Mouse (Mus musculus) heart, adult 2 months (tissue): ENCODE measurements around the gene Mpdu1. TPM values are rescaled to one million over a fixed set of nuclear protein-coding genes. Genes with fewer than 3 reads are reported as not detected.

Experiments
- DNase-seq, 2 experiments: peaks; one replicate each; pipeline ENCODE4 v3.0.0; 2021
- H3K27ac ChIP-seq: fragments of 200-600 bp; 2 replicates; pipeline ENCODE4 v1.8.1; 2022
- H3K27me3 ChIP-seq: fragments of 200-500 bp; 2 replicates; pipeline ENCODE4 v1.6.1; 2012; ENCODE audit warnings: mild to moderate bottlenecking, low read length, inconsistent platforms, mixed read lengths; ENCODE audit not compliant: control insufficient read depth, insufficient read depth
- H3K36me3 ChIP-seq: fragments of 200-500 bp; 2 replicates; pipeline ENCODE4 v1.6.1; 2012; ENCODE audit warnings: low read length, inconsistent platforms; ENCODE audit not compliant: control insufficient read depth, insufficient read depth
- H3K4me1 ChIP-seq: fragments of 200-500 bp; 2 replicates; pipeline ENCODE4 v1.6.1; 2011; ENCODE audit warnings: low read length; ENCODE audit not compliant: control insufficient read depth, insufficient read depth
- H3K4me3 ChIP-seq: fragments of 200-600 bp; 2 replicates; pipeline ENCODE4 v1.8.1; 2022
- H3K79me2 ChIP-seq: fragments of 200-500 bp; replicated peaks from 2 replicates; pipeline ENCODE4 v1.6.1; 2012; ENCODE audit warnings: mild to moderate bottlenecking, inconsistent platforms, low read length, moderate library complexity, mixed read lengths; ENCODE audit not compliant: control insufficient read depth, insufficient read depth
- H3K9ac ChIP-seq: fragments of 200-500 bp; 2 replicates; pipeline ENCODE4 v1.6.1; 2012; ENCODE audit warnings: low read depth, mild to moderate bottlenecking, control low read depth, inconsistent platforms, low read length, mixed read lengths
- CTCF ChIP-seq: fragments of 200-600 bp; IDR thresholded peaks from 2 replicates; pipeline ENCODE4 v1.8.1; 2022; ENCODE audit warnings: antibody characterized with exemption, mild to moderate bottlenecking, moderate library complexity
- EP300 ChIP-seq: fragments of 200-500 bp; IDR thresholded peaks from 2 replicates; pipeline ENCODE4 v1.6.1; 2011; ENCODE audit warnings: low read depth, low read length, control low read depth; ENCODE audit not compliant: insufficient read depth
- POLR2A ChIP-seq: fragments of 200-500 bp; IDR thresholded peaks from 2 replicates; pipeline ENCODE4 v1.6.1; 2011; ENCODE audit warnings: mild to moderate bottlenecking, low read depth, low read length, control low read depth; ENCODE audit not compliant: insufficient read depth
- WGBS: fragments of 180-500 bp; shearing (Covaris S2); methylation state at CpG from one replicate; pipeline ENCODE4 v1.1.7; 2018; 5-methylcytosine and 5-hydroxymethylcytosine counted together
- intact Hi-C: fragments of 180-260 bp; cut with DNase I; formaldehyde crosslinking; loops from one replicate; pipeline ENCODE4 v1.15.1; 2025
- microRNA-seq, 2 experiments: library from miRNA; unstranded; fragments of <30 nt; microRNA quantifications; one replicate each; pipeline ENCODE4 v1.2.0; 2021
- polyA plus RNA-seq: library from polyadenylated mRNA; depleted of rRNA; stranded (reverse); fragments of >200 nt; gene quantifications from 2 replicates; pipeline ENCODE4 v1.2.3, GENCODE M21; 2012; rRNA removed
- total RNA-seq, 2 experiments: library from RNA; stranded (reverse); gene quantifications; 2 replicates each; pipeline ENCODE4 v1.2.3; 2021

Mpdu1 gene
- total and polyA plus RNA-seq, 3 experiments = 13.7 to 40.8 (median 14.2) TPM

DNA sequence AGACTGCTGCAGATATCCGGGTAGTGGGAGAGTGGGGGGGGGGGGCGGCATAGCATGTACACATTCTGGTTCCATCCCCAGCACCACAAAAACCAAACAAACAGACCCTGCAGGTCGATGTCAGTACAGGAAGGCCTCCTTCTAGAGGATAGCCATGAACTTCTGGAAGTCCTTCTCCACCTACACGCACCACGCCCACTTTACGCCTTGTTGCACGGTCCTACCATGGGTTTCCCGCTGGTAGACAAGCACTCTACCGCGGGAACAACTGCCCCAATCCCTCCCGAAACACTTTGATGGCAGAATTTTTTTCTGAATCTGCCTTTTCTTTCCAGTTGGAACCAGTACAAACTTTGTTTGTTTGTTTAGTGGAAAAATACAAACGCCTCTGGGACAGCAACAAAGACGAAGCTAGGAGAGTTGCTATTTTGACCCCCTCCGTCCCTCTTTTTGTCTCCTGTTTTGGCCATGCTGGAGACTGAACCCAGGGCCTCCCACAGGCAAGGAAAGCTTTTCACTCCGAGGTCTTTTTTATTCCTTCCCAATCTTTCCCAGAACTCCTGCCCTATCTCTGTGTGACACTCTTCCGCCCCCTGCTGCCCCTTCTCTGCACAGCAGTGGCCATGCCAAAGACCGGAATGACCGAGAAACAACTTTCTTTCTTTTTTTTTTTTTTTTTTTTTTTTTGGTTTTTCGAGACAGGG is 48.7 kb downstream of the Mpdu1 start:
- intact Hi-C loops = loop anchor here (1.0 kb wide), 2 partner anchors 34 to 67 kb away; no protein-coding TSS in a partner anchor
- peak overlapping the region; percentile 24; the same call in 1 of the 2 replicates for H3K27ac ChIP-seq
- H3K36me3 ChIP-seq = no peaks in the 10 kb centered on the region
- peak overlapping the region; percentile 41 for H3K4me3 ChIP-seq
- 12% methylated on average over 19 of the region's 19 CpGs for WGBS
- H3K4me1 ChIP-seq = peaks cover 1% of the 10 kb centered on the region; the same call in 1 of the 2 replicates
- TF ChIP-seq POLR2A (no peak), CTCF (peak; percentile 84), EP300 (peak; percentile 88; the same call in 1 of the 2 replicates)
- DNase-seq = peak; percentile 85 to 91
- H3K9ac ChIP-seq = 0 out of 2 replicates have a peak overlapping the region, but pooled peaks have one; percentile 15
- no peaks in the 10 kb centered on the region for H3K27me3 ChIP-seq
- no peaks in the 10 kb centered on the region for H3K79me2 ChIP-seq

DNA sequence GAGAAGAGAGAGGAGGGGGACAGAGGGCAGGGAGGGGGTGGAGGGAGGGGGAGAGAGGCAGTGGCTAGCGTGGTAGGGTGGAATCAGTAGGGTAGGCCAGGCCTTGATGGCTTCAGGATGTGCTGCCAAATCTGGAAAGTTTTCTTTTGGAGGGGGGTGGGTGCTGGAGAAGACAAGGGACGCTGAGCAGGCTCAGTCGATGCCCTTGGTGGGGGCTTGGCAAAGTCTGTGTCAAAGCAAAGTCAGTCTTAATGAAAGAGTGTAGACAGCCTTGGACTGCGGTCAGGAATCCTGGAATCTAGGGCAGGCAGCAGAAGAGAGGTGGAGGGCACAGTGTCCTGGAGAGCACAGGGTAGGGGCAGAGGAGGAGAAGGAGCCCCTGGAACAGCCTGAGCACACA is 51.5 kb downstream of the Mpdu1 start:
- Histone ChIP-seq H3K9ac (no peak overlapping the region), H3K79me2 (no peaks in the 10 kb centered on the region)
- 48% methylated on average over 4 of the region's 4 CpGs for WGBS

DNA sequence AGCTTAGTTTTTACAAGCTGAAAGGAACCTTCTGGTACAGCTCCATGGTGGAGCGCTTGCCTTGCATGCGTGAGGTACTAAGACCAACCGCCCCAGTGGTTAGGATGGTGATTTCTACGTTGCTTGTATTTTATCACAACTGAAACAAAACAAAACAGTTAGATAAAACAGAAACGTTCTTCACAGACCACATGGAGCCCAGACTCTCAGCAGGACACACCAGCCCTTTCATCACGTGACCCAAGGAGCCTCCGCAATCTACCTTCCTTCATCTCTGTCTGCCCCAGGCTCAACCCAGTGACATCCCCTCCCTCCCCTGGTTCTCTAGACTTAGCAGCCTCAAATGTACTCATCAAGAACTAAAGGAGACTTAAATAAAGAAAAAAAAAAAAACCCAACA is 53.0 kb downstream of the Mpdu1 start:
- TF ChIP-seq EP300 (no peak), CTCF (no peak), POLR2A (no peak)
- intact Hi-C loops = no loop called here
- H3K79me2 ChIP-seq = no peaks in the 10 kb centered on the region
- no peak overlapping the region for H3K9ac ChIP-seq
- DNase-seq = no peak
- WGBS = 66% methylated on average over 7 of the region's 7 CpGs
- H3K4me3 ChIP-seq = no peak overlapping the region
- H3K4me1 ChIP-seq = peaks cover 2% of the 10 kb centered on the region
- no peaks in the 10 kb centered on the region for H3K36me3 ChIP-seq
- no peaks in the 10 kb centered on the region for H3K27me3 ChIP-seq
- H3K27ac ChIP-seq = no peak overlapping the region

More for the DNA sequence above, 51.5 kb downstream of the Mpdu1 start:
- Histone ChIP-seq H3K27me3 (no peaks in the 10 kb centered on the region), H3K27ac (no peak overlapping the region), H3K4me1 (peaks cover 1% of the 10 kb centered on the region; the same call in 1 of the 2 replicates), H3K4me3 (no peak overlapping the region), H3K36me3 (no peaks in the 10 kb centered on the region)
- TF ChIP-seq POLR2A (no peak), CTCF (no peak), EP300 (no peak)
- DNase-seq = no peak
- intact Hi-C loops = no loop called here

DNA sequence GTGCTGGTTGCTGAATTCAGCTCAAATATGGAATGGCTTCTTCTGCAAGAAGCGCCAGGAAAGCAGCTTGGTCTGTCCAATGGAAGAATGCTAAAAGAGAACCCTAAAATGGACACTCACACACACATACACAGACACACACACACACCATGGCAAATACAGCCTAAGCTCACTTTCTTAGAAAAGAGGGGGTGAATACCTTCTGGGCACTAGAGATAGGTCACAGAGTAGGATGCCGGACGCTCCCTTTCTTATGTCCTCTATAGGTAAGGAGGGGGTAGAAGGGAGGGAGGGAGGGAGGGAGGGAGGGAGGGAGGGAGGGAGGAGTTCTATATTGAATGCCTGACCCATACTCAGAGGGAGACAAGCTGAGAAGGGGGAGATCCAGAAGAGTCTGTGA is 53.9 kb downstream of the Mpdu1 start:
- WGBS = 91% methylated on average over 1 of the region's 3 CpGs
- H3K4me3 ChIP-seq = no peak overlapping the region
- no peak overlapping the region for H3K9ac ChIP-seq
- TF ChIP-seq EP300 = no peak
- no peak for TF ChIP-seq CTCF
- TF ChIP-seq POLR2A = no peak
- no peaks in the 10 kb centered on the region for H3K36me3 ChIP-seq
- no peaks in the 10 kb centered on the region for H3K79me2 ChIP-seq
- no peaks in the 10 kb centered on the region for H3K27me3 ChIP-seq
- intact Hi-C loops = no loop called here
- DNase-seq = no peak
- H3K4me1 ChIP-seq = peaks cover 6% of the 10 kb centered on the region
- H3K27ac ChIP-seq = no peak overlapping the region

DNA sequence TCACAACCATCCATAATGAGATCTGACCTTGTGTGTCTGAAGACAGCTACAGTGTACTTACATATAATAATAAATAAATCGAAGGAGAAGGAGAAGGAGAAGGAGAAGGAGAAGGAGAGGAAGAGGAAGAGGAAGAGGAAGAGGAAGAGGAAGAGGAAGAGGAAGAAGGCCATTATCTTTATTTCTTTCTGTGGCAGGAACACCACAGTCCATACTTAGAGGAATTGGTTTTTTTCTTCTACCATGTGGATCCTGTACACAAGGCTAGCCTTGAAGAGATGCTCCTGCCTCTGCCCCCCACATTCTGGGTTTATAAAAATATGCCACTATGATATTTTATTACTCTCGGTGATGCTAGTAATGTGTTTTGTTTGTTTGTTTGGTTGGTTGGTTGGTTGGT is 55.6 kb downstream of the Mpdu1 start:
- Histone ChIP-seq H3K4me1 (peaks cover 8% of the 10 kb centered on the region), H3K27me3 (no peaks in the 10 kb centered on the region), H3K27ac (no peak overlapping the region), H3K4me3 (no peak overlapping the region), H3K36me3 (no peaks in the 10 kb centered on the region), H3K9ac (no peak overlapping the region), H3K79me2 (no peaks in the 10 kb centered on the region)
- 70% methylated on average over 2 of the region's 2 CpGs for WGBS
- TF ChIP-seq EP300 (no peak), CTCF (no peak), POLR2A (no peak)
- DNase-seq = no peak
- intact Hi-C loops = no loop called here

Small RNAs within 50 kb of the gene (microRNA-seq; reads per million reads assigned to microRNA genes)
- 3.4 to 8.9 reads per million in 2 experiments for gene Mir1934
- 0 reads per million in 2 experiments for gene Mir467f

Other genes starting within 250 kb of the Mpdu1 start
Only the 30 nearest of the 34 such genes appear.
- under 1 TPM; 0.08 to 0.41 TPM for gene Dnah2, start 113.5 kb downstream of the Mpdu1 start, total RNA-seq
- 0.15 and 0.23 TPM in 2 replicates for gene Dnah2, start 113.5 kb downstream of the Mpdu1 start, polyA plus RNA-seq
- gene Efnb3, start 102.4 kb downstream of the Mpdu1 start, total RNA-seq = 100 to 1,000 TPM in 1 of 2 experiments, 10 to 100 TPM in 1; 89.2 to 106 TPM
- 57.4 and 95.6 TPM in 2 replicates for gene Efnb3, start 102.4 kb downstream of the Mpdu1 start, polyA plus RNA-seq
- 1 to 10 TPM; 5.4 to 5.6 TPM for gene Wrap53, start 82.4 kb downstream of the Mpdu1 start, total RNA-seq
- gene Wrap53, start 82.4 kb downstream of the Mpdu1 start, polyA plus RNA-seq = 10.1 and 10.5 TPM in 2 replicates
- gene Trp53, start 82.3 kb downstream of the Mpdu1 start, total RNA-seq = 10 to 100 TPM; 13.6 to 15.3 TPM
- gene Trp53, start 82.3 kb downstream of the Mpdu1 start, polyA plus RNA-seq = 35.0 and 41.6 TPM in 2 replicates
- 10 to 100 TPM; 17.0 to 20.3 TPM for gene Atp1b2, start 56.7 kb downstream of the Mpdu1 start, total RNA-seq
- gene Atp1b2, start 56.7 kb downstream of the Mpdu1 start, polyA plus RNA-seq = 23.7 and 30.0 TPM in 2 replicates
- not detected for gene Shbg, start 44.7 kb downstream of the Mpdu1 start, total RNA-seq
- not detected in 2 replicates for gene Shbg, start 44.7 kb downstream of the Mpdu1 start, polyA plus RNA-seq
- 1 to 10 TPM; 1.8 to 1.9 TPM for gene Sat2, start 40.6 kb downstream of the Mpdu1 start, total RNA-seq
- gene Sat2, start 40.6 kb downstream of the Mpdu1 start, polyA plus RNA-seq = 4.5 and 6.1 TPM in 2 replicates
- 100 to 1,000 TPM in 1 of 2 experiments, 10 to 100 TPM in 1; 86.0 to 103 TPM for gene Fxr2, start 29.7 kb downstream of the Mpdu1 start, total RNA-seq
- gene Fxr2, start 29.7 kb downstream of the Mpdu1 start, polyA plus RNA-seq = 61.2 and 112 TPM in 2 replicates
- gene Sox15, start 7.3 kb downstream of the Mpdu1 start, total RNA-seq = not detected
- gene Sox15, start 7.3 kb downstream of the Mpdu1 start, polyA plus RNA-seq = not detected in 2 replicates
- 1 to 10 TPM; 7.4 to 7.6 TPM for gene Cd68, start 3.5 kb upstream of the Mpdu1 start, total RNA-seq
- gene Cd68, start 3.5 kb upstream of the Mpdu1 start, polyA plus RNA-seq = 7.0 and 14.8 TPM in 2 replicates
- 100 to 1,000 TPM; 173 to 198 TPM for gene Eif4a1, start 9.8 kb upstream of the Mpdu1 start, total RNA-seq
- gene Eif4a1, start 9.8 kb upstream of the Mpdu1 start, polyA plus RNA-seq = 147 and 250 TPM in 2 replicates
- gene Senp3, start 19.4 kb upstream of the Mpdu1 start, total RNA-seq = 10 to 100 TPM; 31.1 to 33.2 TPM
- 35.1 and 51.8 TPM in 2 replicates for gene Senp3, start 19.4 kb upstream of the Mpdu1 start, polyA plus RNA-seq
- 1 to 10 TPM; 1.4 to 3.2 TPM for gene Tnfsf13, start 23.1 kb upstream of the Mpdu1 start, total RNA-seq
- 2.9 and 4.0 TPM in 2 replicates for gene Tnfsf13, start 23.1 kb upstream of the Mpdu1 start, polyA plus RNA-seq
- 10 to 100 TPM; 18.4 to 21.9 TPM for gene Tnfsf12, start 33.2 kb upstream of the Mpdu1 start, total RNA-seq
- gene Tnfsf12, start 33.2 kb upstream of the Mpdu1 start, polyA plus RNA-seq = 29.2 and 32.0 TPM in 2 replicates
- gene Tnfsfm13, start 33.5 kb upstream of the Mpdu1 start, total RNA-seq = 1 to 10 TPM; 2.8 to 3.2 TPM
- gene Tnfsfm13, start 33.5 kb upstream of the Mpdu1 start, polyA plus RNA-seq = 3.7 and 4.7 TPM in 2 replicates
- 10 to 100 TPM; 25.3 to 30.4 TPM for gene Polr2a, start 96.0 kb upstream of the Mpdu1 start, total RNA-seq
- gene Polr2a, start 96.0 kb upstream of the Mpdu1 start, polyA plus RNA-seq = 15.6 and 20.2 TPM in 2 replicates
- gene Slc35g3, start 99.3 kb upstream of the Mpdu1 start, total RNA-seq = not detected
- gene Slc35g3, start 99.3 kb upstream of the Mpdu1 start, polyA plus RNA-seq = 0.35 TPM in 1 of 2 replicates, not detected in the other
- 10 to 100 TPM; 42.9 to 47.9 TPM for gene Zbtb4, start 103.3 kb upstream of the Mpdu1 start, total RNA-seq
- 19.8 and 25.4 TPM in 2 replicates for gene Zbtb4, start 103.3 kb upstream of the Mpdu1 start, polyA plus RNA-seq
- 1 to 10 TPM; 4.1 TPM for gene Chrnb1, start 133.3 kb upstream of the Mpdu1 start, total RNA-seq
- gene Chrnb1, start 133.3 kb upstream of the Mpdu1 start, polyA plus RNA-seq = 10.3 and 16.4 TPM in 2 replicates
- gene Fgf11, start 139.2 kb upstream of the Mpdu1 start, total RNA-seq = 1 to 10 TPM; 1.9 to 2.5 TPM
- 3.3 and 4.3 TPM in 2 replicates for gene Fgf11, start 139.2 kb upstream of the Mpdu1 start, polyA plus RNA-seq
- under 1 TPM; 0.25 to 0.29 TPM for gene Tmem102, start 143.0 kb upstream of the Mpdu1 start, total RNA-seq
- gene Tmem102, start 143.0 kb upstream of the Mpdu1 start, polyA plus RNA-seq = 0.44 and 0.47 TPM in 2 replicates
- gene Gm39566, start 152.7 kb upstream of the Mpdu1 start, total RNA-seq = not detected
- 0.02 and 0.09 TPM in 2 replicates for gene Gm39566, start 152.7 kb upstream of the Mpdu1 start, polyA plus RNA-seq
- not detected for gene Spem2, start 155.8 kb upstream of the Mpdu1 start, total RNA-seq
- 0.15 and 0.20 TPM in 2 replicates for gene Spem2, start 155.8 kb upstream of the Mpdu1 start, polyA plus RNA-seq
- gene Spem1, start 159.5 kb upstream of the Mpdu1 start, total RNA-seq = not detected
- gene Spem1, start 159.5 kb upstream of the Mpdu1 start, polyA plus RNA-seq = 0.23 and 0.32 TPM in 2 replicates
- gene Nlgn2, start 175.1 kb upstream of the Mpdu1 start, total RNA-seq = 1 to 10 TPM; 3.4 to 5.0 TPM
- gene Nlgn2, start 175.1 kb upstream of the Mpdu1 start, polyA plus RNA-seq = 6.0 and 6.7 TPM in 2 replicates
- gene Tmem256, start 175.9 kb upstream of the Mpdu1 start, total RNA-seq = 100 to 1,000 TPM; 214 to 254 TPM
- gene Tmem256, start 175.9 kb upstream of the Mpdu1 start, polyA plus RNA-seq = 308 and 350 TPM in 2 replicates
- gene Plscr3, start 183.7 kb upstream of the Mpdu1 start, total RNA-seq = 10 to 100 TPM; 21.2 to 22.4 TPM
- 45.3 and 48.3 TPM in 2 replicates for gene Plscr3, start 183.7 kb upstream of the Mpdu1 start, polyA plus RNA-seq
- not detected for gene Tnk1, start 196.1 kb upstream of the Mpdu1 start, total RNA-seq
- gene Tnk1, start 196.1 kb upstream of the Mpdu1 start, polyA plus RNA-seq = 0.20 and 0.68 TPM in 2 replicates
- gene Tmem95, start 215.4 kb upstream of the Mpdu1 start, total RNA-seq = not detected
- gene Tmem95, start 215.4 kb upstream of the Mpdu1 start, polyA plus RNA-seq = not detected in 2 replicates
- gene Kctd11, start 218.8 kb upstream of the Mpdu1 start, total RNA-seq = 1 to 10 TPM; 2.3 to 2.6 TPM
- gene Kctd11, start 218.8 kb upstream of the Mpdu1 start, polyA plus RNA-seq = 2.9 TPM in 2 replicates